Mouse (Mus musculus) erythroblast, embryonic 14.5 days (primary cell): Measurements from ENCODE around the gene Myo18a.

ENCODE experiments used
- GATA1 ChIP-seq: IDR thresholded peaks from 2 replicates; pipeline ENCODE4 v1.6.1; 2012; ENCODE audit warnings: low read length, inconsistent platforms, mixed read lengths
- TAL1 ChIP-seq: IDR thresholded peaks from 3 replicates; pipeline ENCODE4 v1.6.1; 2012; ENCODE audit warnings: low read length, inconsistent platforms, mixed read lengths

GRCm38 (mm10) chr11:77890648-77891258 is 127.7 kb downstream of the Myo18a start:
- TF ChIP-seq TAL1 (no peak), GATA1 (no peak)
